Mouse (Mus musculus) thymus, adult 18-20 months (tissue): ENCODE measurements around the gene Gm6217.
"Not testable (repeated sequence)": the region's sequence is repeated elsewhere in the genome, so short reads cannot be mapped to it uniquely, and the experiment has no call there.

Source experiments
- DNase-seq, 2 experiments: peaks; one replicate each; pipeline ENCODE4 v3.0.0; 2022; ENCODE audit warnings: mixed read lengths in 2 of 2

Gene Gm6217

DNA sequence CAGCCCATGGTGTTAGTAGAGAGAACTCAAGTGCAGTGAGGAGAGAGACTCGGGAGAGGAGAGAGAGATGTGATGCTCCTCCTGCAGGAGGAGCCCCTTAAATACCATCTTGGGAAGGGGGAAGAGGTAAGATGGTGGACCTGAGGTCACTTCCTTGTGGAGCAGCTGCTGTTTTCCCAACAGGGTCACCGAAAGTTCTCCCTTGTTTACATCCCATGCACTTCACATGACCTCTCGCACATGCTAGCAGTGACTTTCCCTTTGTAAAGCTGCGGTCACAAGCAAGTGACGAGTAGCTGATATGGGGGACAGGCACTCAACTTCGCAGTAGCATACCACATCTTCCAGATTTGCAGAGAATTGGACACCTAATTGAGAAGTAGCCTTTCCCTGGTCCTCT, at the start of gene Gm6217:
TSS of gene Gm6217 (minus strand) at position 74 of the 400 bp plus-strand sequence.
- not testable (repeated sequence) for DNase-seq

DNA sequence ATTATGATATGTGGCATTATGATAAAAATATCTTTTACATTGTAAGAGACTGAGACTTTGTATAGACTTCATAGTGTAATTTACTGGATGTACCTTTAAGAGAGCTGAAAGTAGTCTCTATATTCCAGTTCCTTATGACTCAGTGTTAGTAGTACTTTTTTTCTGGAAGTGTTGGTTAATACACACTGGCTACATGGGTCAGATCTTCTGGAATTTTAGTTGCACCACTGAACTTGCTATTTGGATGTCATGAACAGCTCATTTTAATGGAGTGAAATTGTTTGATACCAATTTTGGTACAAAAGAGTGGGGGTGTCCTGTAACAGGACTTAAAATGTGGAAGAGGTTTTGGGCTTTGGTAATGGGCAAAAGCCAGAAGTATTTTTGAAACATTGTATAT, 46.6 kb upstream of the Gm6217 start:
- DNase-seq = no peak

DNA sequence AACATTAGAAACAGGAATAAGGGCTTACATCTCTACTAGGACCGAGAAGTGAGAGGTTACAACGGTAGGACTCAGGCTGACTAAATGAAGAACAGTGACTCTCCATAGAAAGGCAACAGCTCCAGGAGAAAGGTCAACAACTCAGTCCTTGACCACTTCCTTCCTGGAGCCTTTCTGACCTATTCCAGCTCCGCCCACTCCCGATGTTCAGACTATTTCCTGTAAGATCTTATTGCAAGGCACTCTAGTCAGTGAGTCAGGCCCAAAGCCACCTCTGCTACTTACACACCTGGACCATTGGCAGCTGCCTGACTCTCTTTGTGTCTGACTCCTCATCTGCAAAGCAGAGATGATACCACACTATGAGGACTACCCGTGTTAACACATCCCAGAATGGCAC, 44.6 kb upstream of the Gm6217 start:
- no peak for DNase-seq

DNA sequence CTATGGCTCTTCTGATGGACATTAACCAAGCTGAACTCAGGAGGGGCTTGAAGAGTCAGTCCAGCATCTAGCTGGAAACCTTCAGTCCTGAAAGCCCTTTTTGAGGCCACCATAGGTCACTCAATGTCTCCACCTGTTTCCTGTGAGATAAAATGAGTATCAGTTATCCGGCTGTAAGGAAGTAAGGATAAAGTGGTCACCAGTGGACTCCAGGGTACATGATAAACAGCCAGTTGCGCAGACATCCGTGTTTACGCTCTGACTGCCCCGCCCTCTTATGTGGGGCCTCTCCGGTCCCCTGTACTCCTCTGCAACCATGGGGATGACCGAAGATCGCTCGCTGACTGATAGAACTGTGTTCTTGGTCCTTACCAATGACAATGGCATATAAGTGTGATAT, 43.1 kb upstream of the Gm6217 start:
- no peak for DNase-seq

DNA sequence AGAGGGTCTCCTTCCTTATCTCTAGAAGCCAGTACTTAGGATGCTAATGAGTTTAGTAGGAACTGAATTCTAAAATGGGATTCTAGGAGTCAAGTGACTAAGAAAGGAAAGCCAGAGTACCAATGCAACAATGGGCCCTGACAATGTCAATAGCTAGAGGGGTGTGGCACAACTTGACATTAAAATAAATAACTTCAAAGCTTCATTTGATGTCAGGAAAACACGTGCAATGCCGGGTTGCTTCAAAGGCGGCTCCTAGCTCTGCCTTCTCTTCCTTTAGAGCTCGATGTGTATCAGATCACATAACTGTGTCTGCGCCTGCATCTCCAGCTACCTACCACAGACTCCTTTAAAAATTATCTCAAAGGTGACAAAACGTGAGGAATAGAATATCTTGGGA, 42.7 kb upstream of the Gm6217 start:
- DNase-seq = peak in 1 of 2 experiments; percentile 14

DNA sequence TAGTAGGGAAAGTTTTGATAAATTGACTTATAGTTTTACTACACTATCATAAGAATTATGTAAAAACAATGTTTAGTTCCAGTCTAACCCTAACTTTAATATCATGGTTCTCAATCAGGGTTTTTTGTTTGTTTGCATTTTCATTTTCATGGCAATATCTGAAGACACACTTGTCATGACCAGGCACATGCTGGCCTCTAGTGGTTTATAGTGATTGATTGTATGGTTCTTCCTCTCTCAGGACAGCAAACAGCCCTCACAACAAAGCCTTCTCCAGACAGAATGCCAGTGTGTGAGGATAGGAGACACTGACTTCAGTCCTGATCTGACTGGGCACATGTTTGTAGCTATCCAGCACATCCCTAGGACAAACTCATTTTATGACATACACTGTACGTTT, 42.0 kb upstream of the Gm6217 start:
- DNase-seq = no peak

DNA sequence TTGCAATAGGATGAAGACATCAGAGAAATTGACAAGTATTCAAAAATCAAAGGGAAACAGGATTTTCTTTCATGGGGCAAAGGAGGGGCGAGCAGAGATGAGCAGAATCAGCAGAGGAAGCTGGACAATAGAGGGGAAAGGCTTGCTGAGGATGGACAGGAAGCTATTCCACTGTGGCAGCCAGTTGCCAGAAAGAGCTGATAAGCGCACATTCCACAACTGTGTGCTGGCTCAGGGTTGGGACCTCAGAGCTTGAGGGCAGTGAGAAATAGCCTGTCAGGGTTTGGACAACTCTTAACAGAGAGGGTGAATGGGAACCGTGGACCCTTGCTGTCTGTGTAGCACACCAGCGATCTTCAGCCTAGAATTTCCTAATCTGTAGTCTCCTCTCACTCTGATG, 40.8 kb upstream of the Gm6217 start:
- no peak for DNase-seq

DNA sequence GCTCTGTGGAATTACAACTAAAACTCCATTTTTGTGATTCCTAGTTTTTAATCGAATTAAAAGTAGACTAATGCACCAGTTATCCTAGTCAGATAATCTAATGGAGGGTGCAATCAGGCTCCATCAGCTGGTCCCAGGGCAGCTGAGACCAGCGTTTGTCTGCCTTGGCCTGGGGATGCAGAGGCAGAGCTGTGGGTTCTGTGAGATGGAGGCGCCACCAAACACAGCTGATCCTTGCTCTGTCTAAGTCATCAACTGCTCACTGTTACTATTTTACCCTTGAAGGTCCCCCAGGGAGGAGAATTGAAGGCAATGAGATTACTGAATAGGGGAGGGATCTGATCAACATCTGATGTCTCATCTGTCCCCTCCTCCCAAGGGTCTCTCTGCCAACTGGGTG, 35.2 kb upstream of the Gm6217 start:
- DNase-seq = no peak

DNA sequence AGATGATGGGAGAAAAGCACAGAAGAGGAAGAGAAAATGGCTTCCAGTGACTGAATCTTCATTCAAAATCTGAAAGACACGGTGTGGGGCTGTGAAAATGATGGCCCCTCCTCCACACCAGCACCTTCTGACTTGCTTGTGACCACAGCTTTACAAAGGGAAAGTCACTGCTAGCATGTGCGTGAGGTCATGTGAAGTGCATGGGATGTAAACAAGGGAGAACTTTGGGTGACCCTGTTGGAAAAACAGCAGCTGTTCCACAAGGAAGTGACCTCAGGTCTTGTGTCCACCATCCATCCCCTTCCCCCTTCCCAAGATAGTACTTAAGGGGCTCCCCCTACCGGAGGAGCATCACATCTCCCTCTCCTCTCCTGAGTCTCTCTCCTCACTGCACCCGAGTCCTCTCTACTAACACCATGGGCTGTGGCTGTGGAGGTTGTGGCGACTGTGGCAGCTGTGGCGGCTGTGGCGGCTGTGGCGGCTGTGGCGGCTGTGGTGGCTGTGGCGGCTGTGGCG, 28.7 kb upstream of the Gm6217 start, which contains the start of gene Gm47955:
TSS of gene Gm47955 (plus strand) at position 417 of the 516 bp plus-strand sequence.
- DNase-seq = no peak

DNA sequence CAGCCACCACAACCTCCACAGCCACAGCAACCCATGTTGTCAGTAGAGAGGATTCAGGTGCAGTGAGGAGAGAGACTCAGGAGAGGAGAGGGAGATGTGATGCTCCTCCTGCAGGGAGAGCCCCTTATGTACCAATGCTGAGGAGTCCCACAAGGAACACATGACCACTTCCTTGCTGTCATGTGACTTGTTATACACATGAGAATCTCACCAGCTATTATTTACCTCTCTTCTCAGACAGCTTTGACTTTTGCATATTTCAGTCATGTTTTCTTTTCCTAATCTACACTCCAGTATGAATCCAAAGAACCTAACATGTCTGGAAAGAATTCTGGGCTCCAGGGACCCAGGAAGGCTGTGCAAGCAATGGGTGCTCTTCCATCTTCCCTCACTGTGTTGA, 24.7 kb upstream of the Gm6217 start, which contains the start of gene Gm7544:
TSS of gene Gm7544 (minus strand) at position 101 of the 400 bp plus-strand sequence.
- DNase-seq = not testable (repeated sequence)

DNA sequence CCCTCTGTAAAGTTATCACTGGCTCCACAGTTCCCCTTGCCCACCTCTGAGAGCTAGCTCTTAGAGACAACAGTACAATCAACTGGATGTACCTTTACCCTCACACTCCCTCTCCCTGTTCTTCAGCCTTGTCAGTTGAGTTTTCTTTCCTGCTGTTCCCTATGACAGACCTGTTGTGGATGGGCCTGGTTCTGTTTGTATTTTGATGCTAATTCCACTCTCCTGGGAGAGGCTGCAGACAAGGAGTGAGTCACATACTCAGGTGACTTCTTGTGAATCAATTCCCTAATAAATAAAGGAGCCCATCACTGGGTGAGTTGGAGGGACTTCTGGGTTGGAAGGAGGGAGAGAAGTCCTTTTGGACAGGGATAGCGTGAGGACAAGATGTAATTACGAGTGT, 17.4 kb upstream of the Gm6217 start:
- DNase-seq = no peak

DNA sequence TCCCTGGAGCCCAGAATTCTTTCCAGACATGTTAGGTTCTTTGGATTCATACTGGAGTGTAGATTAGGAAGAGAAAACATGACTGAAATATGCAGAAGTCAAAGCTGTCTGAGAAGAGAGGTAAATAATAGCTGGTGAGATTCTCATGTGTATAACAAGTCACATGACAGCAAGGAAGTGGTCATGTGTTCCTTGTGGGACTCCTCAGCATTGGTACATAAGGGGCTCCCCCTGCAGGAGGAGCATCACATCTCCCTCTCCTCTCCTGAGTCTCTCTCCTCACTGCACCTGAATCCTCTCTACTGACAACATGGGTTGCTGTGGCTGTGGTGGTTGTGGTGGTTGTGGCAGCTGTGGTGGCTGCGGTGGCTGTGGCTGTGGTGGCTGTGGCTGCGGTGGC, 14.8 kb upstream of the Gm6217 start:
- DNase-seq = not testable (repeated sequence)

DNA sequence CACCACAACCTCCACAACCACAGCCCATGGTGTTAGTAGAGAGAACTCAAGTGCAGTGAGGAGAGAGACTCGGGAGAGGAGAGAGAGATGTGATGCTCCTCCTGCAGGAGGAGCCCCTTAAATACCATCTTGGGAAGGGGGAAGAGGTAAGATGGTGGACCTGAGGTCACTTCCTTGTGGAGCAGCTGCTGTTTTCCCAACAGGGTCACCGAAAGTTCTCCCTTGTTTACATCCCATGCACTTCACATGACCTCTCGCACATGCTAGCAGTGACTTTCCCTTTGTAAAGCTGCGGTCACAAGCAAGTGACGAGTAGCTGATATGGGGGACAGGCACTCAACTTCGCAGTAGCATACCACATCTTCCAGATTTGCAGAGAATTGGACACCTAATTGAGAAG, 12.1 kb upstream of the Gm6217 start, which contains the start of gene A030003K21Rik:
TSS of gene A030003K21Rik (minus strand) at position 94 of the 400 bp plus-strand sequence.
- not testable (repeated sequence) for DNase-seq

DNA sequence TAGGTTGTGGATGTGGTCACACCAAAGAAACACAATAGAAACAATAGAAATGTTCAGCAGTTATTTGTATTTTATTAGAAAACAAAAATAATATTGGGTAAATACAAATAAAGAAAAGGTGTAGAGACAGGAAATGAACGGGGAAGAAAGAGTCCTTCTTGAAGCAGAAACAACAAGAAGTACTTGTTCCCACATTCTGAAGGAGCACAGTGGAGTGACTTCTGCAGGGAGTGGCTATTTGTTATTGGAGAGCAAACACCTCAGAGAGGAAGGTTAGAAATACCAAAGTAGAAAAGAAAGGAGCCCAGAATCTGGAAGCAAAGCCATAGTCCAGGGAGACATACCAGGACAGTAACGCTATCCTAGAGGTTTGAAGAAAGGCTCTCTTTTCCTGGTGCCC, 11.3 kb upstream of the Gm6217 start:
- DNase-seq = not testable (repeated sequence)

DNA sequence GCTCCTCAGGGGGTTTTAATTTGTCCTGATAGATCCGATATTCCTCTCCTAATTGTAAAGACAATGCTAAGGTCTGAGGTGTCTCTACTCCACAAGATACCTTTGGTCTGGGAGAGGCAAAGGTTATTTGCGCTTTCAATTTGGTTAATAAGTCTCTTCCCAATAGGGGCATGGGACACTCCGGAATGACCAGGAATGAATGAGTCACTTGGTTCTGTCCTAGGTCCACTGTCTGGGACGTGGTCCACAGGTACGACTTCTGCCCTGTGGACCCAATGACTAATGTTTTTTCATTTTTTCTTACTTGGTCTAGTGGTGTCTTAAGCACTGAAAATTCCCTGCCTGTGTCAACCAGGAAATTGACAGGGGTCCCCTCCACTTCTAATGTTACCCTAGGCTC, 7.5 kb upstream of the Gm6217 start:
- no peak for DNase-seq

DNA sequence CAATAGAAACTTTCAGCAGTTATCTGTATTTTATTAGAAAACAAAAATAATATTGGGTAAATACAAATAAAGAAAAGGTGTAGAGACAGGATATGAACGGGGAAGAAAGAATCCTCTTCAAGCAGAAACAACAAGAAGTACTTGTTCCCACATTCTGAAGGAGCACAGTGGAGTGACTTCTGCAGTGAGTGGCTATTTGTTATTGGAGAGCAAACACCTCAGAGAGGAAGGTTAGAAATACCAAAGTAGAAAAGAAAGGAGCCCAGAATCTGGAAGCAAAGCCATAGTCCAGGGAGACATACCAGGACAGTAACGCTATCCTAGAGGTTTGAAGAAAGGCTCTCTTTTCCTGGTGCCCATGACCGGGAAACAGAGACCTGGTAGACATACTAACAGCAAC, 641 bp downstream of the Gm6217 start:
- not testable (repeated sequence) for DNase-seq

DNA sequence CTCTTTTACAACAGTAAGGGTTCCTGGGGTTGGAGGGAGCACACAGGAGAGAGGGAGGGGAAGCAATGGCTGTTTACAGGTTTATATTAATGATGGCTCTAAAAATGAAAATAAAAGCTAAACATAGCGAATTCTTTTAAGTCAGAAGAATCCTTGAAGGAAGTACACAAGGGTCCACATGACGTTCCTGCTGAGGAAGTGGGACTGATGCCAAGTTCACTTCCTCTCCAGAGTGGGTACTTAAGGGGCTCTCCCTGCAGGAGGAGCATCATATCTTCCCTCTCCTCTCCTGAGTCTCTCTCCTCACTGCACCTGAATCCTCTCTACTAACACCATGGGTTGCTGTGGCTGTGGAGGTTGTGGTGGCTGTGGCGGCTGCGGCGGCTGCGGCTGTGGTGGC, 6.5 kb downstream of the Gm6217 start, which contains the start of gene A030014E15Rik:
TSS of gene A030014E15Rik (plus strand) at position 268 of the 400 bp plus-strand sequence.
- DNase-seq = no peak

DNA sequence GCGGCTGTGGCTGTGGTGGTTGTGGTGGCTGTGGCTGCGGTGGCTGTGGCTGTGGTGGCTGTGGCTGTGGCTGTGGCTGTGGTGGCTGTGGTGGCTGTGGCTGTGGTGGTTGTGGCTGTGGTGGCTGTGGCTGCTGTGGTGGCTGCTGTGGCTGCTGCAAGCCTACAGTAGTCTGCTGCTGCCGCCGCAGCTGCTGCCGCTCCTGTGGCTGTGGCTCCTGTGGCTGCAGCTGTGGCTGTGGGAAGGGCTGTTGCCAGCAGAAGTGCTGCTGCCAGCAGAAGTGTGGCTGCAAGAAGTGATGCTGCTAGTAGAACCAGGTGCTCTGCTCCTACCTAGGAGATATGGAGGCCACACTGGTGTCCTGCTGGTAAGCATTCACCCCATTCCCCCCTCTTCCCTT, 17.8 kb downstream of the Gm6217 start:
- not testable (repeated sequence) for DNase-seq

DNA sequence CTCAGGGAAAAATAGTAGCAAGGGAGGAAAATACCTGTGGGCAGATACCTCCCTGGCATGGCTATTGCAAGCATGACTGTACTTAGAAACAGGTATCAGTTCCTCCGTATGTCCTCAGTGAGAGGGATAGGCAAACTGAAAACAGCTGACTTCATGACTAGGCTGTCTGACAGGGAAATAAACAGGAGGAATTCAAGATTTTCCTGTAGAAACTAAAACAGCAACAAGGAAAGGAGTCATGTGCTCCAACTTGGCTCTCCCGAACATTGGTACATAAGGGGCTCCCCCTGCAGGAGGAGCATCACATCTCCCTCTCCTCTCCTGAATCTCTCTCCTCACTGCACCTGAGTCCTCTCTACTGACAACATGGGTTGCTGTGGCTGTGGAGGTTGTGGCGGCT, 18.2 kb downstream of the Gm6217 start, which contains the start of gene A030005L19Rik:
TSS of gene A030005L19Rik (plus strand) at position 301 of the 400 bp plus-strand sequence.
- no peak for DNase-seq

DNA sequence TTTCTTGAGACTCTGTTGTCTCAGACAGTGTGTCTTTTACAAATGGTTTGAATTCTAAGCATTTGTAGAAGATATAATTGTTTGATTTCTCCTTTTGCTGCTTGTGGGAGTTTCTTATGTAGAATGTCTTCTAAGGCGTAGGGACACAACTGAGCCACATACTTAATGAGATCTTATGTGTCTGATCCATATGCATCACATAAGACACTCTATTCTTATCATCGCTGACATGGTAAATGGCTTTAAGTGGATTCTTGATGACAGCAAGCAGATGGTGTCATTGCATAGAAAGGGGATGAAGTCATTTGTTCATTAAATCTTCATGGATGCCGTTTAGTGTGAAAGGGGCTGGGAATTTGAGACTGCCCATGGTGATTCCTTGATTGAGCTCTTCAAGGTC, 25.3 kb downstream of the Gm6217 start:
- no peak for DNase-seq

DNA sequence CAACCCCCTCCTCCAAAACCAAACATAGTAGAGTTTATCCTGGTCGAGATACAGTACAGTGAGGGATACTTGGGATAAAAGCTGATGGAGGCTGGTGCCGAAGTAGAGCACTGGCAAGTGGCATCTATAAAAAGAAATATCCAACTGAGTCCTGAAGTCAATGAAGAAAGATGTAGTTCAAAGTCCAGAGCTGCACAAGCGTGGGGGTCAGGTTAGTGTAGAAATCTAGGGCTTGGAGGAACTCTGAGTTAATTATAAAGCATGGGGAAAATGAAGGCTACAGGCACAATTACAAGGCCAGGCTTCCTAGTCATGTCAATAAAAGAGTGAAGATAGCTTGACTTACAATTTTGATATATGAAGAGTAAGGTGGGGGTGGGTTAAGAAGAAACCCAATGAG, 30.0 kb downstream of the Gm6217 start:
- no peak for DNase-seq

DNA sequence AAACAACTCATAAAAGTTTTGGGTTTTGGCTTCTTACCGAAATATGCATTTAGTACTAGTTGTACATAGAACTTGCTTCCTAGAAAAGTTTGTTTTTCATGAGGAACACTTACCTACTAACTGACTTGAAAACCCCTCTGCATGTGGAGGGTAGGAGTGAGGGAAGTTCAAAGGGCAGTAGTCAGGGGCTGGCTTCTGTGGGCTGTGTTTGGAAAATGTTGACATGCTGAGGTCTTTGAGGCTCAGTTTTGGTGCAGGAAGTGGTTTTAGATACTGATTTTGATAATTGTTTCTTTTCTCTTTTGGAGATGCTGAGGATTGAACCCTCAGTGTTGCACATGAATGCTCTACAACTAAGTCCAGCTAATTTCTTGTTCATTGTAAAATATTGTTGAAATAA, 30.6 kb downstream of the Gm6217 start:
- DNase-seq = peak in 1 of 2 experiments; percentile 27

DNA sequence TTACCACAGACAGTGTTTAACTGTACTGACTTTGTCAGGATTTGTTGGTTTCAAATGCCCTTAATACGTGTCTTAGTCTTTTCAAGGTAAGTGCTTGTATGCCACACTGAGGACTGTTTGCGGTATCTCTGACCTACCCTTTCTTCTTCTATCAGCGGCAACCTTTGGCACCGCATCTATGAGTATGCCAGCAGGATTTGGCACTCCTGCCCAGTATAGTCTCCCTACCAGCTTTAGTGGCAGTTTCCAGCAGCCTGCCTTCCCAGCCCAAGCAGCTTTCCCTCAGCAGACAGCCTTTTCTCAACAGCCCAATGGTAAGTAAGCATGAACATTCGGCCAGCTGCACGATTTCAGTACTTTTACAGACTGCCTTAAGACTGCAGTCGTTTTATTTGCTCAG, 37.9 kb downstream of the Gm6217 start:
- DNase-seq = no peak
